Mouse (Mus musculus): ENCODE results near the gene Acss2. TPM values are rescaled to one million over a fixed set of nuclear protein-coding genes. Genes with fewer than 3 reads are reported as not detected.

Gene Acss2
- polyA plus RNA-seq, 1 experiment from 2014 or later = 4.1 TPM

GRCm38 (mm10) chr2:155619817-155620216, 102.1 kb downstream of the Acss2 start:
- no peak overlapping the region for H3K4me3 ChIP-seq (ENCODE audit: inconsistent target)
- 15% methylated on average over 8 of the region's 8 CpGs for WGBS (ENCODE audit: missing documents)
- H3K79me2 ChIP-seq (ENCODE audit: inconsistent target) = no peaks in the 10 kb centered on the region
- H3K36me3 ChIP-seq (ENCODE audit: inconsistent target) = no peaks in the 10 kb centered on the region
- no peak overlapping the region for H3K27ac ChIP-seq

- no peaks in the 10 kb centered on the region for H3K79me2 ChIP-seq (ENCODE audit: inconsistent target)
- no peak overlapping the region for H3K4me3 ChIP-seq (ENCODE audit: inconsistent target)
- no peak overlapping the region for H3K27ac ChIP-seq
- H3K36me3 ChIP-seq (ENCODE audit: inconsistent target) = no peaks in the 10 kb centered on the region
- 36% methylated on average over 11 of the region's 11 CpGs for WGBS (ENCODE audit: missing documents)
Observed at GRCm38 (mm10) chr2:155622606-155623005, 104.9 kb downstream of the Acss2 start.

- Histone ChIP-seq H3K4me3 (ENCODE audit: inconsistent target) (no peak overlapping the region), H3K27ac (no peak overlapping the region), H3K79me2 (ENCODE audit: inconsistent target) (no peaks in the 10 kb centered on the region), H3K36me3 (ENCODE audit: inconsistent target) (no peaks in the 10 kb centered on the region)
- 77% methylated on average over 6 of the region's 6 CpGs for WGBS (ENCODE audit: missing documents)
Observed at GRCm38 (mm10) chr2:155623996-155624395, 106.2 kb downstream of the Acss2 start.

- H3K4me3 ChIP-seq (ENCODE audit: inconsistent target) = no peak overlapping the region
- no peaks in the 10 kb centered on the region for H3K79me2 ChIP-seq (ENCODE audit: inconsistent target)
Observed at GRCm38 (mm10) chr2:155624730-155625129, 107.0 kb downstream of the Acss2 start.

GRCm38 (mm10) chr2:155626277-155626676, 108.5 kb downstream of the Acss2 start:
- no peak overlapping the region for H3K4me3 ChIP-seq (ENCODE audit: inconsistent target)
- H3K79me2 ChIP-seq (ENCODE audit: inconsistent target) = no peaks in the 10 kb centered on the region
- WGBS (ENCODE audit: missing documents) = 62% methylated on average over 15 of the region's 15 CpGs
- no peaks in the 10 kb centered on the region for H3K36me3 ChIP-seq (ENCODE audit: inconsistent target)
- H3K27ac ChIP-seq = no peak overlapping the region

More at GRCm38 (mm10) chr2:155624730-155625129, 107.0 kb downstream of the Acss2 start:
- H3K27ac ChIP-seq = no peak overlapping the region
- no peaks in the 10 kb centered on the region for H3K36me3 ChIP-seq (ENCODE audit: inconsistent target)
- WGBS (ENCODE audit: missing documents) = 37% methylated on average over 10 of the region's 10 CpGs

GRCm38 (mm10) chr2:155627030-155627738, 109.4 kb downstream of the Acss2 start:
- H3K27ac ChIP-seq = no peak overlapping the region
- H3K36me3 ChIP-seq (ENCODE audit: inconsistent target) = no peaks in the 10 kb centered on the region
- H3K4me3 ChIP-seq (ENCODE audit: inconsistent target) = no peak overlapping the region
- 44% methylated on average over 21 of the region's 21 CpGs for WGBS (ENCODE audit: missing documents)
- no peaks in the 10 kb centered on the region for H3K79me2 ChIP-seq (ENCODE audit: inconsistent target)

GRCm38 (mm10) chr2:155628112-155628511, 110.4 kb downstream of the Acss2 start:
- 94% methylated on average over 9 of the region's 9 CpGs for WGBS (ENCODE audit: missing documents)
- H3K36me3 ChIP-seq (ENCODE audit: inconsistent target) = no peaks in the 10 kb centered on the region
- H3K27ac ChIP-seq = no peak overlapping the region

GRCm38 (mm10) chr2:155628519-155628918, 110.8 kb downstream of the Acss2 start:
- H3K36me3 ChIP-seq (ENCODE audit: inconsistent target) = peaks cover 2% of the 10 kb centered on the region; the same call in 1 of the 2 replicates
- H3K79me2 ChIP-seq (ENCODE audit: inconsistent target) = no peaks in the 10 kb centered on the region
- no peak overlapping the region for H3K27ac ChIP-seq
- WGBS (ENCODE audit: missing documents) = 89% methylated on average over 11 of the region's 13 CpGs
- no peak overlapping the region for H3K4me3 ChIP-seq (ENCODE audit: inconsistent target)

More at GRCm38 (mm10) chr2:155628112-155628511, 110.4 kb downstream of the Acss2 start:
- Histone ChIP-seq H3K79me2 (ENCODE audit: inconsistent target) (no peaks in the 10 kb centered on the region), H3K4me3 (ENCODE audit: inconsistent target) (no peak overlapping the region)

GRCm38 (mm10) chr2:155629231-155629661, 111.5 kb downstream of the Acss2 start:
- Histone ChIP-seq H3K36me3 (ENCODE audit: inconsistent target) (peaks cover 9% of the 10 kb centered on the region; the same call in 1 of the 2 replicates), H3K4me3 (ENCODE audit: inconsistent target) (no peak overlapping the region), H3K27ac (no peak overlapping the region), H3K79me2 (ENCODE audit: inconsistent target) (no peaks in the 10 kb centered on the region)
- WGBS (ENCODE audit: missing documents) = 2% methylated on average over 35 of the region's 35 CpGs

GRCm38 (mm10) chr2:155630153-155630552, 112.4 kb downstream of the Acss2 start:
- Histone ChIP-seq H3K79me2 (ENCODE audit: inconsistent target) (no peaks in the 10 kb centered on the region), H3K4me3 (ENCODE audit: inconsistent target) (no peak overlapping the region), H3K36me3 (ENCODE audit: inconsistent target) (peaks cover 18% of the 10 kb centered on the region; the same call in 1 of the 2 replicates), H3K27ac (no peak overlapping the region)
- 44% methylated on average over 17 of the region's 20 CpGs for WGBS (ENCODE audit: missing documents)

GRCm38 (mm10) chr2:155630590-155631416, 113.1 kb downstream of the Acss2 start:
- H3K36me3 ChIP-seq (ENCODE audit: inconsistent target) = peaks cover 25% of the 10 kb centered on the region; the same call in 1 of the 2 replicates
- no peaks in the 10 kb centered on the region for H3K79me2 ChIP-seq (ENCODE audit: inconsistent target)
- H3K27ac ChIP-seq = no peak overlapping the region
- WGBS (ENCODE audit: missing documents) = 52% methylated on average over 41 of the region's 43 CpGs
- no peak overlapping the region for H3K4me3 ChIP-seq (ENCODE audit: inconsistent target)

- Histone ChIP-seq H3K27ac (no peak overlapping the region), H3K36me3 (ENCODE audit: inconsistent target) (peaks cover 37% of the 10 kb centered on the region; the same call in 1 of the 2 replicates), H3K4me3 (ENCODE audit: inconsistent target) (no peak overlapping the region), H3K79me2 (ENCODE audit: inconsistent target) (no peaks in the 10 kb centered on the region)
- WGBS (ENCODE audit: missing documents) = 91% methylated on average over 24 of the region's 30 CpGs
Observed at GRCm38 (mm10) chr2:155632138-155632936, 114.6 kb downstream of the Acss2 start.

GRCm38 (mm10) chr2:155633121-155633520, 115.4 kb downstream of the Acss2 start:
- peaks cover 37% of the 10 kb centered on the region; the same call in 1 of the 2 replicates for H3K36me3 ChIP-seq (ENCODE audit: inconsistent target)
- H3K27ac ChIP-seq = no peak overlapping the region
- no peak overlapping the region for H3K4me3 ChIP-seq (ENCODE audit: inconsistent target)
- 97% methylated on average over 14 of the region's 19 CpGs for WGBS (ENCODE audit: missing documents)
- H3K79me2 ChIP-seq (ENCODE audit: inconsistent target) = no peaks in the 10 kb centered on the region

- 95% methylated on average over 9 of the region's 9 CpGs for WGBS (ENCODE audit: missing documents)
- Histone ChIP-seq H3K79me2 (ENCODE audit: inconsistent target) (no peaks in the 10 kb centered on the region), H3K36me3 (ENCODE audit: inconsistent target) (peaks cover 37% of the 10 kb centered on the region; the same call in 1 of the 2 replicates), H3K27ac (no peak overlapping the region), H3K4me3 (ENCODE audit: inconsistent target) (no peak overlapping the region)
Observed at GRCm38 (mm10) chr2:155633731-155634130, 116.0 kb downstream of the Acss2 start.
